Mouse (Mus musculus) midbrain, postnatal 0 days (tissue): Measurements from ENCODE around the gene Olfr55. TPM values are rescaled to one million over a fixed set of nuclear protein-coding genes. Genes with fewer than 3 reads are reported as not detected.
"Not testable (repeated sequence)": the region's sequence is repeated elsewhere in the genome, so short reads cannot be mapped to it uniquely, and the experiment has no call there.

Source experiments
- ATAC-seq: fragments of 200-750 bp; cut with Nextera tagmentation; 2 replicates; pipeline ENCODE4 v1.8.0; 2017; ENCODE audit warnings: moderate number of reproducible peaks, mild to moderate bottlenecking, moderate TSS enrichment, moderate library complexity; ENCODE audit not compliant: low FRiP score
- DNase-seq: peaks from one replicate; pipeline ENCODE4 v3.0.0-alpha.2; 2015; ENCODE audit warnings: low spot score
- H3K27ac ChIP-seq: fragments of 300-500 bp; sonication (generic); 2 replicates; pipeline ENCODE4 v1.5.1; 2014; ENCODE audit warnings: low read depth, mild to moderate bottlenecking, low read length, mixed read lengths
- H3K27me3 ChIP-seq: fragments of 300-500 bp; sonication (generic); 2 replicates; pipeline ENCODE4 v1.6.1; 2014; ENCODE audit warnings: low read length, control low read depth, mixed read lengths; ENCODE audit not compliant: insufficient read depth
- H3K36me3 ChIP-seq: fragments of 300-500 bp; sonication (generic); 2 replicates; pipeline ENCODE4 v1.6.1; 2014; ENCODE audit warnings: low read length, control low read depth, mixed read lengths; ENCODE audit not compliant: insufficient read depth
- H3K4me1 ChIP-seq: fragments of 300-500 bp; sonication (generic); 2 replicates; pipeline ENCODE4 v1.6.1; 2014; ENCODE audit warnings: mild to moderate bottlenecking, control low read depth, antibody characterized with exemption, low read length, mixed read lengths; ENCODE audit not compliant: insufficient read depth
- H3K4me2 ChIP-seq: fragments of 300-500 bp; sonication (generic); 2 replicates; pipeline ENCODE4 v1.6.1; 2014; ENCODE audit warnings: low read depth, mild to moderate bottlenecking, low read length, mixed read lengths; ENCODE audit not compliant: poor library complexity, severe bottlenecking
- H3K4me3 ChIP-seq: fragments of 300-500 bp; sonication (generic); 2 replicates; pipeline ENCODE4 v1.5.1; 2014; ENCODE audit warnings: low read depth, mild to moderate bottlenecking, low read length, moderate library complexity
- H3K9ac ChIP-seq: fragments of 300-500 bp; sonication (generic); replicated peaks from 2 replicates; pipeline ENCODE4 v1.6.1; 2014; ENCODE audit warnings: mild to moderate bottlenecking, low read length, moderate library complexity, mixed read lengths; ENCODE audit not compliant: poor library complexity, severe bottlenecking
- H3K9me3 ChIP-seq: fragments of 300-500 bp; sonication (generic); 2 replicates; pipeline ENCODE4 v1.6.1; 2016; ENCODE audit warnings: low read length, control low read depth
- CTCF ChIP-seq: IDR thresholded peaks from 2 replicates; pipeline ENCODE4 v1.5.1; 2016; ENCODE audit warnings: antibody characterized with exemption, mild to moderate bottlenecking
- WGBS: fragments of 180-500 bp; shearing (Covaris S2); extraction: QIAGEN DNeasy Blood & Tissue Kit; methylation state at CpG from one replicate; pipeline ENCODE4 v1.1.7; 2014; 5-methylcytosine and 5-hydroxymethylcytosine counted together
- polyA plus RNA-seq: library from polyadenylated mRNA; unstranded; fragments of >200 nt; fragmentation: Nextera tagmentation; extraction: Ambion mirVana; gene quantifications from 2 replicates; pipeline ENCODE4 v1.2.1, GENCODE M21; 2015
- total RNA-seq: library from RNA; depleted of rRNA; stranded (reverse); fragments of >200 nt; gene quantifications from 2 replicates; pipeline ENCODE4 v1.2.3, GENCODE M21; 2014; rRNA removed

The Olfr55 gene
- total RNA-seq: not detected in 2 replicates
- not detected in 2 replicates for polyA plus RNA-seq

GRCm38 (mm10) chr17:33168147-33168546 lies at the start of gene Olfr55:
Olfr55 (plus strand) TSS chr17:33168447.
- H3K4me2 ChIP-seq, H3K9ac ChIP-seq, H3K4me3 ChIP-seq, H3K36me3 ChIP-seq, ATAC-seq, H3K27ac ChIP-seq, H3K27me3 ChIP-seq, DNase-seq, H3K9me3 ChIP-seq, H3K4me1 ChIP-seq: not testable (repeated sequence)
- 78% methylated on average over 1 of the region's 1 CpGs for WGBS

GRCm38 (mm10) chr17:33124546-33124945 lies 43.7 kb upstream of the Olfr55 start:
- Histone ChIP-seq H3K9me3 (no peaks in the 10 kb centered on the region), H3K4me3 (no peak overlapping the region), H3K9ac (no peak overlapping the region), H3K27me3 (no peaks in the 10 kb centered on the region), H3K4me2 (no peak overlapping the region), H3K4me1 (no peaks in the 10 kb centered on the region), H3K27ac (no peak overlapping the region), H3K36me3 (no peaks in the 10 kb centered on the region)
- DNase-seq: no peak
- TF ChIP-seq CTCF: no peak
- ATAC-seq: no peak

- Histone ChIP-seq H3K27me3 (no peaks in the 10 kb centered on the region), H3K4me1 (no peaks in the 10 kb centered on the region), H3K9ac (no peak overlapping the region), H3K9me3 (no peaks in the 10 kb centered on the region), H3K36me3 (no peaks in the 10 kb centered on the region), H3K27ac (no peak overlapping the region), H3K4me3 (no peak overlapping the region), H3K4me2 (no peak overlapping the region)
- ATAC-seq (no peak), DNase-seq (no peak)
- 56% methylated on average over 2 of the region's 2 CpGs for WGBS
- TF ChIP-seq CTCF: no peak
These were observed 42.0 kb upstream of the Olfr55 start for GRCm38 (mm10) chr17:33126257-33126656.

GRCm38 (mm10) chr17:33139261-33139820 lies 28.9 kb upstream of the Olfr55 start, which contains the start of gene Morc2b:
Morc2b (minus strand) TSS chr17:33139683.
- no peaks in the 10 kb centered on the region for H3K36me3 ChIP-seq
- H3K27ac ChIP-seq: no peak within 1 kb of the TSS
- H3K4me2 ChIP-seq: no peak within 1 kb of the TSS
- ATAC-seq (no peak), DNase-seq (no peak)
- TF ChIP-seq CTCF: no peak
- WGBS: 77% methylated on average over 18 of the region's 18 CpGs
- peaks cover 17% of the 10 kb centered on the region for H3K9me3 ChIP-seq
- no peak within 1 kb of the TSS for H3K9ac ChIP-seq
- no peak within 1 kb of the TSS for H3K4me3 ChIP-seq
- H3K27me3 ChIP-seq: no peaks in the 10 kb centered on the region
- no peaks in the 10 kb centered on the region for H3K4me1 ChIP-seq

GRCm38 (mm10) chr17:33191002-33191401 lies 22.8 kb downstream of the Olfr55 start, which contains the start of gene Olfr239:
Olfr239 (plus strand) TSS chr17:33191302.
- H3K9ac ChIP-seq, DNase-seq, H3K4me2 ChIP-seq, H3K9me3 ChIP-seq, H3K36me3 ChIP-seq, H3K4me1 ChIP-seq, H3K27ac ChIP-seq, ATAC-seq, H3K27me3 ChIP-seq, H3K4me3 ChIP-seq: not testable (repeated sequence)
- no CpG with 5 or more reads among the region's 2 CpGs for WGBS

GRCm38 (mm10) chr17:33221590-33221989 lies 53.3 kb downstream of the Olfr55 start, which contains the start of gene Olfr1564:
Olfr1564 (minus strand) TSS chr17:33221690.
- no peak for TF ChIP-seq CTCF
- Histone ChIP-seq H3K4me3 (no peak within 1 kb of the TSS), H3K4me1 (no peaks in the 10 kb centered on the region), H3K27me3 (no peaks in the 10 kb centered on the region), H3K27ac (no peak within 1 kb of the TSS), H3K4me2 (no peak within 1 kb of the TSS), H3K36me3 (no peaks in the 10 kb centered on the region), H3K9me3 (peaks cover 8% of the 10 kb centered on the region; the same call in 1 of the 2 replicates), H3K9ac (no peak within 1 kb of the TSS)
- 80% methylated on average over 2 of the region's 2 CpGs for WGBS
- no peak for DNase-seq
- no peak for ATAC-seq

Other genes with a start within 250 kb of the Olfr55 start
- gene Cyp4f13, start 221.0 kb upstream of the Olfr55 start, total RNA-seq: 8.9 and 15.1 TPM in 2 replicates
- 8.0 and 8.7 TPM in 2 replicates for gene Cyp4f13, start 221.0 kb upstream of the Olfr55 start, polyA plus RNA-seq
- 4.2 and 5.7 TPM in 2 replicates for gene Zfp472, start 202.6 kb upstream of the Olfr55 start, total RNA-seq
- 6.1 TPM in 2 replicates for gene Zfp472, start 202.6 kb upstream of the Olfr55 start, polyA plus RNA-seq
- 9.9 and 15.7 TPM in 2 replicates for gene Zfp952, start 175.3 kb upstream of the Olfr55 start, total RNA-seq
- gene Zfp952, start 175.3 kb upstream of the Olfr55 start, polyA plus RNA-seq: 12.1 TPM in 2 replicates
- 10.8 and 20.8 TPM in 2 replicates for gene Zfp763, start 135.0 kb upstream of the Olfr55 start, total RNA-seq
- gene Zfp763, start 135.0 kb upstream of the Olfr55 start, polyA plus RNA-seq: 18.2 and 19.7 TPM in 2 replicates
- not detected in 2 replicates for gene 4921501E09Rik, start 100.4 kb upstream of the Olfr55 start, total RNA-seq
- gene 4921501E09Rik, start 100.4 kb upstream of the Olfr55 start, polyA plus RNA-seq: not detected in 2 replicates
- 21.9 and 26.0 TPM in 2 replicates for gene Zfp563, start 79.1 kb upstream of the Olfr55 start, total RNA-seq
- 11.7 and 13.1 TPM in 2 replicates for gene Zfp563, start 79.1 kb upstream of the Olfr55 start, polyA plus RNA-seq
- gene Morc2b, start 28.8 kb upstream of the Olfr55 start, total RNA-seq: 0.09 and 0.11 TPM in 2 replicates
- 0.15 and 0.27 TPM in 2 replicates for gene Morc2b, start 28.8 kb upstream of the Olfr55 start, polyA plus RNA-seq
- gene Olfr239, start 22.9 kb downstream of the Olfr55 start, total RNA-seq: not detected in 2 replicates
- gene Olfr239, start 22.9 kb downstream of the Olfr55 start, polyA plus RNA-seq: not detected in 2 replicates
- 0.22 TPM in 1 of 2 replicates, not detected in the other for gene Olfr1564, start 53.2 kb downstream of the Olfr55 start, total RNA-seq
- not detected in 2 replicates for gene Olfr1564, start 53.2 kb downstream of the Olfr55 start, polyA plus RNA-seq
- 13.9 and 20.6 TPM in 2 replicates for gene Zfp955a, start 86.7 kb downstream of the Olfr55 start, total RNA-seq
- gene Zfp955a, start 86.7 kb downstream of the Olfr55 start, polyA plus RNA-seq: 20.1 and 20.4 TPM in 2 replicates
- not detected in 2 replicates for gene Olfr63, start 96.2 kb downstream of the Olfr55 start, total RNA-seq
- not detected in 2 replicates for gene Olfr63, start 96.2 kb downstream of the Olfr55 start, polyA plus RNA-seq
- 17.2 and 21.0 TPM in 2 replicates for gene Zfp955b, start 121.1 kb downstream of the Olfr55 start, total RNA-seq
- gene Zfp955b, start 121.1 kb downstream of the Olfr55 start, polyA plus RNA-seq: 16.2 and 16.7 TPM in 2 replicates
- 20.9 and 27.2 TPM in 2 replicates for gene Zfp81, start 190.4 kb downstream of the Olfr55 start, total RNA-seq
- 14.6 and 18.1 TPM in 2 replicates for gene Zfp81, start 190.4 kb downstream of the Olfr55 start, polyA plus RNA-seq
- 13.6 and 28.9 TPM in 2 replicates for gene Zfp101, start 226.2 kb downstream of the Olfr55 start, total RNA-seq
- gene Zfp101, start 226.2 kb downstream of the Olfr55 start, polyA plus RNA-seq: 6.8 and 9.0 TPM in 2 replicates